Mouse (Mus musculus): ENCODE measurements around the gene Atp2a2. TPM values are rescaled to one million over a fixed set of nuclear protein-coding genes. Genes with fewer than 3 reads are reported as not detected.

The Atp2a2 gene
- polyA plus RNA-seq, 1 experiment from 2014 or later = 47.2 TPM

- Histone ChIP-seq H3K36me3 (ENCODE audit: control insufficient read depth, insufficient read depth, low read length) (no peaks in the 10 kb centered on the region), H3K4me3 (ENCODE audit: low read length) (no peak overlapping the region), H3K4me2 (ENCODE audit: low read length) (no peak overlapping the region), H3K9me3 (ENCODE audit: control insufficient read depth, low read length) (no peaks in the 10 kb centered on the region), H3K27me3 (replicated peaks; ENCODE audit: control insufficient read depth, insufficient read depth, low read length) (no peaks in the 10 kb centered on the region), H3K27ac (ENCODE audit: low read depth, low read length) (no peak overlapping the region), H3K4me1 (ENCODE audit: control insufficient read depth, insufficient read depth, low read depth, low read length) (peaks cover 5% of the 10 kb centered on the region; the same call in 1 of the 2 replicates), H3K9ac (ENCODE audit: low read depth, low read length) (no peak overlapping the region)
- ATAC-seq = no peak
- 51% methylated on average over 3 of the region's 3 CpGs for WGBS
Observed at GRCm38 (mm10) chr5:122524244-122524643, 22.2 kb upstream of the Atp2a2 start.

GRCm38 (mm10) chr5:122521130-122521473 is 19.1 kb upstream of the Atp2a2 start:
- Histone ChIP-seq H3K9me3 (ENCODE audit: control insufficient read depth, low read length) (no peaks in the 10 kb centered on the region), H3K27me3 (replicated peaks; ENCODE audit: control insufficient read depth, insufficient read depth, low read length) (no peaks in the 10 kb centered on the region), H3K4me1 (ENCODE audit: control insufficient read depth, insufficient read depth, low read depth, low read length) (no peaks in the 10 kb centered on the region), H3K36me3 (ENCODE audit: control insufficient read depth, insufficient read depth, low read length) (no peaks in the 10 kb centered on the region), H3K27ac (ENCODE audit: low read depth, low read length) (no peak overlapping the region), H3K4me3 (ENCODE audit: low read length) (no peak overlapping the region), H3K9ac (ENCODE audit: low read depth, low read length) (no peak overlapping the region), H3K4me2 (ENCODE audit: low read length) (no peak overlapping the region)
- 74% methylated on average over 3 of the region's 3 CpGs for WGBS
- no peak for ATAC-seq

GRCm38 (mm10) chr5:122520254-122521129 is 18.5 kb upstream of the Atp2a2 start:
- Histone ChIP-seq H3K4me2 (ENCODE audit: low read length) (no peak overlapping the region), H3K9me3 (ENCODE audit: control insufficient read depth, low read length) (no peaks in the 10 kb centered on the region), H3K27me3 (replicated peaks; ENCODE audit: control insufficient read depth, insufficient read depth, low read length) (no peaks in the 10 kb centered on the region), H3K9ac (ENCODE audit: low read depth, low read length) (no peak overlapping the region), H3K36me3 (ENCODE audit: control insufficient read depth, insufficient read depth, low read length) (no peaks in the 10 kb centered on the region), H3K27ac (ENCODE audit: low read depth, low read length) (no peak overlapping the region), H3K4me1 (ENCODE audit: control insufficient read depth, insufficient read depth, low read depth, low read length) (no peaks in the 10 kb centered on the region), H3K4me3 (ENCODE audit: low read length) (no peak overlapping the region)
- WGBS = 76% methylated on average over 23 of the region's 23 CpGs
- ATAC-seq = no peak

GRCm38 (mm10) chr5:122519043-122519660 is 17.1 kb upstream of the Atp2a2 start:
- Histone ChIP-seq H3K9me3 (ENCODE audit: control insufficient read depth, low read length) (no peaks in the 10 kb centered on the region), H3K4me1 (ENCODE audit: control insufficient read depth, insufficient read depth, low read depth, low read length) (peaks cover 2% of the 10 kb centered on the region), H3K27me3 (replicated peaks; ENCODE audit: control insufficient read depth, insufficient read depth, low read length) (no peaks in the 10 kb centered on the region), H3K36me3 (ENCODE audit: control insufficient read depth, insufficient read depth, low read length) (no peaks in the 10 kb centered on the region), H3K4me2 (ENCODE audit: low read length) (no peak overlapping the region), H3K4me3 (ENCODE audit: low read length) (no peak overlapping the region), H3K9ac (ENCODE audit: low read depth, low read length) (no peak overlapping the region), H3K27ac (ENCODE audit: low read depth, low read length) (no peak overlapping the region)
- ATAC-seq = no peak
- 59% methylated on average over 7 of the region's 7 CpGs for WGBS

- no peaks in the 10 kb centered on the region for H3K27me3 ChIP-seq (replicated peaks; ENCODE audit: control insufficient read depth, insufficient read depth, low read length)
- no peak for ATAC-seq
- no peak overlapping the region for H3K4me2 ChIP-seq (ENCODE audit: low read length)
- WGBS = 13% methylated on average over 8 of the region's 8 CpGs
- no peak overlapping the region for H3K4me3 ChIP-seq (ENCODE audit: low read length)
- no peak overlapping the region for H3K9ac ChIP-seq (ENCODE audit: low read depth, low read length)
- no peaks in the 10 kb centered on the region for H3K36me3 ChIP-seq (ENCODE audit: control insufficient read depth, insufficient read depth, low read length)
- H3K27ac ChIP-seq (ENCODE audit: low read depth, low read length) = no peak overlapping the region
- H3K4me1 ChIP-seq (ENCODE audit: control insufficient read depth, insufficient read depth, low read depth, low read length) = peaks cover 7% of the 10 kb centered on the region
- H3K9me3 ChIP-seq (ENCODE audit: control insufficient read depth, low read length) = no peaks in the 10 kb centered on the region
Observed at GRCm38 (mm10) chr5:122518247-122518646, 16.2 kb upstream of the Atp2a2 start.

GRCm38 (mm10) chr5:122516901-122517300 is 14.9 kb upstream of the Atp2a2 start:
- Histone ChIP-seq H3K36me3 (ENCODE audit: control insufficient read depth, insufficient read depth, low read length) (no peaks in the 10 kb centered on the region), H3K4me1 (ENCODE audit: control insufficient read depth, insufficient read depth, low read depth, low read length) (peaks cover 7% of the 10 kb centered on the region), H3K27me3 (replicated peaks; ENCODE audit: control insufficient read depth, insufficient read depth, low read length) (no peaks in the 10 kb centered on the region), H3K9ac (ENCODE audit: low read depth, low read length) (no peak overlapping the region), H3K27ac (ENCODE audit: low read depth, low read length) (no peak overlapping the region), H3K4me3 (ENCODE audit: low read length) (no peak overlapping the region), H3K4me2 (ENCODE audit: low read length) (no peak overlapping the region), H3K9me3 (ENCODE audit: control insufficient read depth, low read length) (no peaks in the 10 kb centered on the region)
- 86% methylated on average over 5 of the region's 5 CpGs for WGBS
- no peak for ATAC-seq

- WGBS = 83% methylated on average over 11 of the region's 11 CpGs
- H3K4me1 ChIP-seq (ENCODE audit: control insufficient read depth, insufficient read depth, low read depth, low read length) = peaks cover 7% of the 10 kb centered on the region
- H3K9me3 ChIP-seq (ENCODE audit: control insufficient read depth, low read length) = no peaks in the 10 kb centered on the region
- H3K27me3 ChIP-seq (replicated peaks; ENCODE audit: control insufficient read depth, insufficient read depth, low read length) = no peaks in the 10 kb centered on the region
- no peak for ATAC-seq
- H3K4me2 ChIP-seq (ENCODE audit: low read length) = no peak overlapping the region
- no peak overlapping the region for H3K9ac ChIP-seq (ENCODE audit: low read depth, low read length)
- no peaks in the 10 kb centered on the region for H3K36me3 ChIP-seq (ENCODE audit: control insufficient read depth, insufficient read depth, low read length)
- H3K4me3 ChIP-seq (ENCODE audit: low read length) = no peak overlapping the region
- no peak overlapping the region for H3K27ac ChIP-seq (ENCODE audit: low read depth, low read length)
Observed at GRCm38 (mm10) chr5:122516029-122516730, 14.2 kb upstream of the Atp2a2 start.

GRCm38 (mm10) chr5:122514127-122514521 is 12.1 kb upstream of the Atp2a2 start:
- ATAC-seq = no peak
- Histone ChIP-seq H3K9ac (ENCODE audit: low read depth, low read length) (no peak overlapping the region), H3K27ac (ENCODE audit: low read depth, low read length) (no peak overlapping the region), H3K27me3 (replicated peaks; ENCODE audit: control insufficient read depth, insufficient read depth, low read length) (no peaks in the 10 kb centered on the region), H3K9me3 (ENCODE audit: control insufficient read depth, low read length) (no peaks in the 10 kb centered on the region), H3K4me2 (ENCODE audit: low read length) (0 out of 2 replicates have a peak overlapping the region, but pooled peaks have one; percentile 18), H3K4me3 (ENCODE audit: low read length) (no peak overlapping the region), H3K4me1 (ENCODE audit: control insufficient read depth, insufficient read depth, low read depth, low read length) (peaks cover 7% of the 10 kb centered on the region), H3K36me3 (ENCODE audit: control insufficient read depth, insufficient read depth, low read length) (no peaks in the 10 kb centered on the region)
- 17% methylated on average over 8 of the region's 8 CpGs for WGBS
